8 mouse cellular contexts compared by ENCODE assay signal in the genomic region with DNA sequence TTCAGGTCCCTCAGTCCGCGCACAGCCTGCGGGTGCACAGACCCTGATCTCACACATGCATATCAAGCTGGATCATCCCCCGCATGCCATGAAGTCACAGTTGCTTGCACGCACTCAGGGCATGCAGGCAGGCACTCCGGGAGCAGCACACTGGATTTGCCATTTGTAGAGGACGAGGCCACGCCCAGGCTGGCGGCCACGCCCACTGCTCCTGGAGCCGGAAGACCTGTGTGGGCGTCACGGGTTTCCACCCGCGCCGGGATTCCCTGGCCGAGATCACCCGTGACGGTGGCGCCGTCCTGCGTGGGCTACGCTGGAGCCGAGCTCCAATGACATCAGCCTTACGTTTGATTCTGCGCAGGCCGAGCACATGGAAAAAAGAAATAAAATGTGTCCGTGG. TPM values are rescaled to one million over a fixed set of nuclear protein-coding genes. Genes with fewer than 3 reads are reported as not detected.
DNase-seq lines count a peak whose midpoint lies in the region; ATAC-seq and TF ChIP-seq lines count a peak whose summit lies in the region.

No protein-coding gene starts in this region.

- H3K9ac ChIP-seq in MEL (ENCODE audit: control insufficient read depth, low read depth, low read length, poor library complexity, severe bottlenecking) = peak overlapping the region; percentile 59
- H3K9ac ChIP-seq in forebrain, embryonic 16.5 days (replicated peaks; ENCODE audit: low read depth, low read length) = peak overlapping the region; percentile 64
- H3K9ac ChIP-seq in lung, embryonic 14.5 days = peak overlapping the region; percentile 50

- H3K36me3 ChIP-seq in MEL (ENCODE audit: control insufficient read depth in 1 of 2, insufficient read depth in 2 of 2, low read length in 2 of 2) = peaks cover 0 to 2% of the 10 kb centered on the region in 2 experiments; a peak in 1 of 4 replicates
- H3K36me3 ChIP-seq in forebrain, embryonic 16.5 days (ENCODE audit: control insufficient read depth, insufficient read depth) = no peaks in the 10 kb centered on the region
- no peaks in the 10 kb centered on the region for H3K36me3 ChIP-seq in lung, embryonic 14.5 days (ENCODE audit: insufficient read depth)

- H3K27me3 ChIP-seq in MEL (ENCODE audit: control insufficient read depth in 1 of 2, insufficient read depth in 2 of 2, low read length in 2 of 2) = no peaks in the 10 kb centered on the region
- H3K27me3 ChIP-seq in forebrain, embryonic 16.5 days (replicated peaks; ENCODE audit: control insufficient read depth, insufficient read depth, low read length) = 0 out of 2 replicates have a peak, but pooled peaks cover 5% of the 10 kb centered on the region
- H3K27me3 ChIP-seq in lung, embryonic 14.5 days (ENCODE audit: insufficient read depth, low read length) = peaks cover 7% of the 10 kb centered on the region

- peak in 1 of 2 experiments; percentile 14; a peak in 1 of 4 replicates for TF ChIP-seq EP300 in MEL (IDR thresholded peaks at IDR 0.05; ENCODE audit: low read depth in 1 of 2, low read length in 2 of 2)

- no peak overlapping the region; the same call in 1 of the 2 replicates for H3K27ac ChIP-seq in MEL (ENCODE audit: control insufficient read depth, low read depth, low read length)
- peak overlapping the region; percentile 29; the same call in 1 of the 2 replicates for H3K27ac ChIP-seq in forebrain, embryonic 16.5 days (ENCODE audit: low read length)
- H3K27ac ChIP-seq in lung, embryonic 14.5 days (ENCODE audit: low read depth) = peak overlapping the region; percentile 79

- 3% methylated on average over 28 of the region's 28 CpGs for WGBS in forebrain, embryonic 16.5 days
- WGBS in lung, embryonic 14.5 days = 4% methylated on average over 28 of the region's 28 CpGs

- peak overlapping the region; percentile 50 to 51 for H3K4me3 ChIP-seq in MEL (ENCODE audit: control insufficient read depth in 1 of 2, insufficient read depth in 1 of 2, low read depth in 2 of 2, low read length in 2 of 2)
- peak overlapping the region; percentile 44 for H3K4me3 ChIP-seq in forebrain, embryonic 16.5 days (replicated peaks; ENCODE audit: low read length)
- H3K4me3 ChIP-seq in lung, embryonic 14.5 days (ENCODE audit: low read depth, low read length) = peak overlapping the region; percentile 38

- H3K79me2 ChIP-seq in MEL (ENCODE audit: control insufficient read depth, insufficient read depth, low read length, poor library complexity) = no peaks in the 10 kb centered on the region

- peak; percentile 90 for DNase-seq in MEL (ENCODE audit: low read depth, low spot score)
- DNase-seq in cerebellum, adult 11-12 months = peak; percentile 79
- DNase-seq in heart, postnatal 36 days = peak; percentile 78 to 82
- peak; percentile 68 for DNase-seq in layer of hippocampus, adult 8-10 months (ENCODE audit: low spot score in 2 of 2)
- DNase-seq in lung, embryonic 14.5 days = peak; percentile 90
- peak; percentile 70 to 76 for DNase-seq in thymus, adult 18-20 months

- intact Hi-C loops in heart, postnatal 36 days (cut with DNase I) = no loop called here

- no peak for TF ChIP-seq RAD21 in MEL (IDR thresholded peaks at IDR 0.05; ENCODE audit: low read depth, low read length)

- H3K4me2 ChIP-seq in forebrain, embryonic 16.5 days (ENCODE audit: low read length) = peak overlapping the region; percentile 77
- H3K4me2 ChIP-seq in lung, embryonic 14.5 days = peak overlapping the region; percentile 82

- TF ChIP-seq CTCF in MEL (IDR thresholded peaks at IDR 0.05 in 2 of 3, conservative IDR thresholded peaks at IDR 0.05 in 1 of 3; ENCODE audit: control insufficient read depth in 1 of 3, insufficient read depth in 1 of 3, low read depth in 2 of 3, low read length in 3 of 3, poor library complexity in 1 of 3, severe bottlenecking in 1 of 3) = no peak
- no peak for TF ChIP-seq CTCF in lung, embryonic 14.5 days (IDR thresholded peaks at IDR 0.05; ENCODE audit: low read depth)

- ATAC-seq in forebrain, embryonic 16.5 days = peak; percentile 67
- ATAC-seq in lung, embryonic 14.5 days (ENCODE audit: insufficient read depth) = peak; percentile 18
- ATAC-seq in neutrophil, adult 5-6 weeks (ENCODE audit: extremely low read depth, insufficient number of reproducible peaks, low FRiP score, poor library complexity, severe bottlenecking) = peak; percentile 28

- no peaks in the 10 kb centered on the region for H3K9me3 ChIP-seq in MEL (replicated peaks; ENCODE audit: insufficient read depth, low read length)
- H3K9me3 ChIP-seq in forebrain, embryonic 16.5 days (ENCODE audit: control insufficient read depth, low read length) = no peaks in the 10 kb centered on the region
- no peaks in the 10 kb centered on the region for H3K9me3 ChIP-seq in lung, embryonic 14.5 days (ENCODE audit: low read depth, low read length)

- peak in 1 of 2 experiments; percentile 57; a peak in 1 of 4 replicates for TF ChIP-seq POLR2A in MEL (IDR thresholded peaks at IDR 0.05; ENCODE audit: control insufficient read depth in 1 of 2, insufficient read depth in 1 of 2, low read depth in 1 of 2, low read length in 2 of 2, poor library complexity in 1 of 2)

- peaks cover 5 to 21% of the 10 kb centered on the region in 2 experiments for H3K4me1 ChIP-seq in MEL (ENCODE audit: control insufficient read depth in 1 of 2, insufficient read depth in 2 of 2, low read length in 2 of 2)
- H3K4me1 ChIP-seq in forebrain, embryonic 16.5 days (replicated peaks; ENCODE audit: control insufficient read depth, insufficient read depth, low read length) = peaks cover 46% of the 10 kb centered on the region
- H3K4me1 ChIP-seq in lung, embryonic 14.5 days (ENCODE audit: insufficient read depth) = peaks cover 43% of the 10 kb centered on the region

TF ChIP-seq in MEL, 35 proteins besides CTCF, POLR2A, EP300 and RAD21 (continues in another document):
- TF ChIP-seq HCFC1 (IDR thresholded peaks at IDR 0.05; ENCODE audit: low read depth, low read length) (peak; percentile 37; the same call in 1 of the 2 replicates), RCOR1 (IDR thresholded peaks at IDR 0.05; ENCODE audit: low read depth, low read length) (no peak), ETS1 (IDR thresholded peaks at IDR 0.05; ENCODE audit: low read depth, low read length) (no peak), ELF1 (IDR thresholded peaks at IDR 0.05; ENCODE audit: low read depth, low read length) (peak; percentile 66), USF1 (IDR thresholded peaks at IDR 0.05; ENCODE audit: low read depth, low read length) (no peak; the same call in 1 of the 2 replicates), SIN3A (IDR thresholded peaks at IDR 0.05; ENCODE audit: low read length) (peak; percentile 54; the same call in 1 of the 2 replicates), JUND (IDR thresholded peaks at IDR 0.05; ENCODE audit: low read depth, low read length) (no peak), CHD1 (IDR thresholded peaks at IDR 0.05; ENCODE audit: low read depth, low read length) (no peak), TCF12 (IDR thresholded peaks at IDR 0.05; ENCODE audit: low read depth, low read length) (no peak), ZC3H11A (IDR thresholded peaks at IDR 0.05; ENCODE audit: low read depth, low read length) (no peak), MXI1 (IDR thresholded peaks at IDR 0.05; ENCODE audit: low read depth, low read length) (peak; percentile 62; the same call in 1 of the 2 replicates), MYC (IDR thresholded peaks at IDR 0.05; ENCODE audit: low read depth, low read length) (0 out of 2 replicates have a peak, but pooled peaks have one; percentile 29), CHD2 (IDR thresholded peaks at IDR 0.05; ENCODE audit: low read length) (no peak), ZMIZ1 (IDR thresholded peaks at IDR 0.05; ENCODE audit: low read depth, low read length) (no peak), TAL1 (IDR thresholded peaks at IDR 0.05; ENCODE audit: low read length) (no peak), GABPA (IDR thresholded peaks at IDR 0.05; ENCODE audit: low read depth, low read length) (no peak), BHLHE40 (IDR thresholded peaks at IDR 0.05; ENCODE audit: borderline replicate concordance, low read depth, low read length) (no peak), E2F4 (IDR thresholded peaks at IDR 0.05; ENCODE audit: borderline replicate concordance, low read depth, low read length) (no peak), MYB (IDR thresholded peaks at IDR 0.05; ENCODE audit: low read depth, low read length) (no peak), ZNF384 (IDR thresholded peaks at IDR 0.05; ENCODE audit: low read depth, low read length) (no peak), KAT2A (conservative IDR thresholded peaks at IDR 0.05; ENCODE audit: low read depth, low read length) (no peak)

RNA-seq across cellular contexts. Expression of gene Gadd45b, which starts 9.8 kb away (rescaled TPM):
- 13.3 and 13.4 TPM in 2 replicates for total RNA-seq in MEL (2012; rRNA removed)
- 10 to 100 TPM in 1 of 2 experiments, not detected in 1; 10.1 TPM for polyA plus RNA-seq in MEL (2012; ENCODE audit: insufficient read depth in 1 of 2, insufficient read length in 2 of 2, low read depth in 1 of 2, low replicate concordance in 2 of 2, missing spikeins in 1 of 2)
- 5.8 and 7.0 TPM in 2 replicates for polyA plus RNA-seq in forebrain, embryonic 16.5 days (2015; fragmentation: Nextera tagmentation; extraction: Ambion mirVana)
- total RNA-seq in heart, postnatal 36 days (2021) = 10 to 100 TPM; 11.0 to 18.7 TPM
- 10 to 100 TPM; 17.4 to 22.9 (median 20.2) TPM for total RNA-seq in layer of hippocampus, adult 8-10 months (2022)
- polyA plus RNA-seq in lung, embryonic 14.5 days (2014; fragmentation: Nextera tagmentation; extraction: Ambion mirVana) = 18.3 and 24.6 TPM in 2 replicates
- total RNA-seq in neutrophil, adult 5-6 weeks (2017) = 59.9 and 63.2 TPM in 2 replicates

RNA-seq across cellular contexts. Expression of gene Lmnb2, which starts 21.6 kb away (rescaled TPM):
- total RNA-seq in MEL (2012; rRNA removed) = 28.4 and 32.8 TPM in 2 replicates
- polyA plus RNA-seq in MEL (2012; ENCODE audit: insufficient read depth in 1 of 2, insufficient read length in 2 of 2, low read depth in 1 of 2, low replicate concordance in 2 of 2, missing spikeins in 1 of 2) = 10 to 100 TPM in 1 of 2 experiments, not detected in 1; 29.9 TPM
- 53.2 and 59.8 TPM in 2 replicates for polyA plus RNA-seq in forebrain, embryonic 16.5 days (2015; fragmentation: Nextera tagmentation; extraction: Ambion mirVana)
- 1 to 10 TPM; 3.6 to 4.9 TPM for total RNA-seq in heart, postnatal 36 days (2021)
- 10 to 100 TPM; 17.2 to 22.9 (median 19.9) TPM for total RNA-seq in layer of hippocampus, adult 8-10 months (2022)
- polyA plus RNA-seq in lung, embryonic 14.5 days (2014; fragmentation: Nextera tagmentation; extraction: Ambion mirVana) = 22.9 and 24.4 TPM in 2 replicates
- total RNA-seq in neutrophil, adult 5-6 weeks (2017) = 8.0 and 11.8 TPM in 2 replicates

RNA-seq across cellular contexts. Expression of gene Timm13, which starts 38.9 kb away (rescaled TPM):
- total RNA-seq in MEL (2012; rRNA removed) = 349 and 366 TPM in 2 replicates
- 100 to 1,000 TPM; 329 to 645 TPM for polyA plus RNA-seq in MEL (2012; ENCODE audit: insufficient read depth in 1 of 2, insufficient read length in 2 of 2, low read depth in 1 of 2, low replicate concordance in 2 of 2, missing spikeins in 1 of 2)
- 298 and 299 TPM in 2 replicates for polyA plus RNA-seq in forebrain, embryonic 16.5 days (2015; fragmentation: Nextera tagmentation; extraction: Ambion mirVana)
- 100 to 1,000 TPM; 129 to 145 TPM for total RNA-seq in heart, postnatal 36 days (2021)
- total RNA-seq in layer of hippocampus, adult 8-10 months (2022) = 100 to 1,000 TPM; 112 to 139 (median 124) TPM
- 315 and 321 TPM in 2 replicates for polyA plus RNA-seq in lung, embryonic 14.5 days (2014; fragmentation: Nextera tagmentation; extraction: Ambion mirVana)
- total RNA-seq in neutrophil, adult 5-6 weeks (2017) = 15.1 and 23.1 TPM in 2 replicates
